Mouse (Mus musculus) Muller cell, postnatal 12 days (primary cell): ENCODE data around the gene Gm527.

Source experiments
- DNase-seq: peaks from one replicate; pipeline ENCODE4 v3.0.0-alpha.2; 2015; ENCODE audit errors: inconsistent ontology term

Gene Gm527

GRCm38 (mm10) chr12:64917578-64918471 is at the start of gene Gm527:
Gene Gm527, plus strand, starts transcription at chr12:64917906.
- peak; percentile 99 for DNase-seq

DNA sequence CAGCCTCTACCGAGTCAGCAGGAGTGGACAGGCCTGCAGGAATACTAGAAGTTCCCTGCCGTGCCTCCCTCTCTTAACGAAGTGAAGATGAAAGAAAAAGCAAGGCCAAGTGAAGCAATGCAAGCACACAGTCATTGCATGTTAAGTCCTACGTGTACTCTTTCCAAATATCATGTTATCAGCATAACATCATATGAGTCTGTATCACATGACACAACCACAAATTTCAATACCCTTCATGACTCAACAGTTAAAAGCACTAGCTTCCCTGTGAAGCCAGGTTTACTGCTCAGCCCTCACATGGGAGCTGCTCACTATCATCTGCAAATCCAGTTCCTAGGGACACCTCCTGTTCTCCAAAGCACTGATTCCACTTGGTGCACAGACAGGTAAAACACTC is 46.6 kb upstream of the Gm527 start:
- DNase-seq = no peak

- peak; percentile 17 for DNase-seq
These were observed 20.5 kb upstream of the Gm527 start for GRCm38 (mm10) chr12:64897060-64897730.

DNA sequence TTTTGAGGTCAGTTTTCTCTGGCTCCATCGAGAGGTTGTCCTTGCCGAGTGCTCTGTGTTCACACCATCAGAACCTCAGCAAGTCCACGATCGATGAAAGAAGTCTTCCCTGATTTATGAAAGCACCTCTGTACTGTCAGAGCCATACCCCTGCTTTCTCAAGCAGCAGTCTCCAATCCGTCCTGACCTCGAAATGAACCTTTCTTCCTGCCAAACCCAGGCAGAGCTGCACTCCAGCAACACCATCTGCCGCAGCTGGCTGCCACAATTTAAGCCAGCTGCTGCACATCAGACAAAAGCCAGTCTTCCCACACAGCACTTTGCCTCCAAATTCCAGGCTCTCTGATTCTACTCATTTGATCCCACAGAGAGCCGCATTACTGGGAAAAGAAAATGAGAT is 15.2 kb upstream of the Gm527 start:
- DNase-seq = peak; percentile 24

GRCm38 (mm10) chr12:64903186-64903585 is 14.5 kb upstream of the Gm527 start:
- no peak for DNase-seq

GRCm38 (mm10) chr12:64912996-64913395 is 4.7 kb upstream of the Gm527 start:
- no peak for DNase-seq

- no peak for DNase-seq
These were observed 971 bp upstream of the Gm527 start for GRCm38 (mm10) chr12:64916735-64917134.

DNA sequence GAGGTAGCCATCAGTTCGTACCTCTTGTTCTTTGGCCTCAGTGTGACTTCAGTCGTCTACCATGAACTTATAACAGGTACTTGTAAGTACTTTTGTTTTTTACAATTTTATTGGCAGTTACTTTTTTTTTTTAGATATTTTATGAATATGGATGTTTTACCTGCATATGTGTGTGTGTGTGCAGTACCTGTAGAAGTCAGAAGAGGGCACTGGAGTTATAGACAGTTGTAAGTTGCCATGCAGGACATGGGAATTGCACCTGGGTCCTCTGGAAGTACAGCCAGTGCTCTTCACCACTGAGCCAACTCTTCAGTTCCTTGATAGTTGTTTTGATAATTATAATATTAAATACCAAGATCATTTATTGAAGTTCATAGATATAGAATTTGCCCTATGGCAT is 19.8 kb downstream of the Gm527 start:
- DNase-seq = no peak

DNA sequence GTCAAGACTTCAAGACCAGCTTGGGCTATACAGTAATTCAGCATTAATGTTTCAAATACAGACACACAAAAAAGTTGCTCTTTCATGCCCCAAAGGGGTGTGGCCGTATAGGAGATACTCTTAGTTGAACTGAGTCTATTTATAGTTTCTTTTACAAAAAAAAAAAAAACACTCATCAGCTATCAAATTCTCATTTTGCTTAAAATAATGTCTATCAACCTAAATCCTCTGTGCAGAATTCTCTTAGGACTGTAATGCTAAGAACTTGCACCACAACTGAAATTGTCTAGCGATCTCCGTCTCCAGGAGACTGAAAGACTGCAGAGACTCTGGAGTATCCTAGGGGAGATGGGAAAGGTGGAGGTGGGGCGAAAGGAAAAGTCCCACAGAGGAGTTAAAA is 46.9 kb downstream of the Gm527 start:
- DNase-seq = no peak

- DNase-seq = peak; percentile 99
These were observed 47.7 kb downstream of the Gm527 start, which contains the start of the genes Klhl28 and Togaram1 for GRCm38 (mm10) chr12:64965124-64966026. Gene Klhl28, minus strand, starts transcription at chr12:64965534. Gene Togaram1, plus strand, starts transcription at chr12:64965804.

DNA sequence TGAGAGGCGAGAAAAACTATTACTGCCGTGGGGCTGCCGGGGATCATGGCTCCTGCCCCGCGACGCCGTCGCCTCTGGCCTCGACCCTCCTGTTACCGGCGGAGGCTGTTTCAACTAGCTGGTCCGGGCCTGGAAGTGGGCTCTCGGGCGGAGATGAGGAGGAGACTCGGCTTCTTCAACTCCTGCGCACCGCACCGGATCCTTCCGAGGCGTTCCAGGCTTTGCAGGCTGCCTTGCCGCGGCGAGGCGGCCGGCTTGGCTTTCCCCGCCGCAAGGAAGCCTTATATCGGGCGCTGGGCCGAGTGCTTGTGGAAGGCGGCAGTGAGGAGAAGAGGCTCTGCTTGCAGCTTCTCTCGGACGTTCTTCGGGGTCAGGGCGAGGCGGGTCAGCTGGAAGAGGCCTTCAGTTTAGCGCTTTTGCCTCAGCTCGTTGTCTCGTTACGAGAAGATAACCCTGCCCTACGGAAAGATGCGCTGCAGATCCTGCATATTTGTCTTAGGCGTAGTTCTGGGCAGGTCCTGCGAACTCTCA is 48.5 kb downstream of the Gm527 start:
- DNase-seq = no peak

DNA sequence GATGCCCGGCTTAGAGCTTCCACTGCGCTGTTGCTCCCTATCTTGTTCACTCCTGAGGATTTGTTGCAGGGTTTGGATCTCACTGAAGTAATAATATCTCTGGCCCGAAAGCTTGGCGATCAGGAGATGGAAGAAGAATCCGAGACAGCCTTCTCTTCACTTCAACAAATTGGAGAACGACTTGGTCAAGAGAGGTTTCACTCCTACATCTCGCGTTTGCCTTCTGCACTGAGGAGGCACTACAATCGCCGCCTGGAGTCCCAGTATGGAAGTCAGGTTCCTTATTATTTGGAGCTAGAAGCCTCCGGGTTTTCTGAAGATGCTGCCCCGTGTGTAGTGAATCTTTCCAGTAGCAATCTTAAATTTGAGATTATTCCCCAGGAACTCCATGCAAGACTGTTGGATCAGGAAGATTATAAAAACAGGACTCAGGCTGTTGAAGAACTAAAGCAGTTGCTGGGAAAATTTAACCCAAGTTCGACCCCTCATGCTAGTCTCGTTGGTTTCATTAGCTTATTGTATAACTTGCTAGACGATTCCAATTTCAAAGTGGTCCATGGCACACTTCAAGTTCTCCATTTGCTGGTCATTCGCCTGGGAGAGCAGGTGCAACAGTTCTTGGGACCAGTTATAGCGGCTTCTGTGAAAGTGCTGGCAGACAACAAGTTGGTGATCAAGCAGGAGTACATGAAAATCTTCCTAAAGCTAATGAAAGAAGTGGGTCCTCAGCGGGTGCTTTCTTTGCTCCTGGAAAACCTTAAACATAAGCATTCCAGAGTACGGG is 49.1 kb downstream of the Gm527 start:
- peak; percentile 54 for DNase-seq

DNA sequence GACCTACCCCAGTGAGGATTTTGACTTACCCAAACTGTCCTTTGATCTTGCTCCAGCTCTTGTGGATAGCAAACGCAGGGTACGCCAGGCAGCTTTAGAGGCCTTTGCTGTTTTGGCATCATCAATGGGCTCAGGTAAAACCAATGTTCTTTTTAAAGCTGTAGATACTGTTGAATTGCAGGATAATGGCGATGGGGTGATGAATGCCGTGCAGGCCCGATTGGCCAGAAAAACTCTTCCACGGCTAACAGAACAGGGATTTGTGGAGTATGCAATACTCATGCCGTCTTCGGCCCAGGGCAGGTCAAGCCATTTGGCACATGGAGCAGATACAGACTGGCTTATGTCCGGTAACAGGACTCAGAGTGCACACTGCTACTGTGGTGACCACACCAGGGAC is 49.8 kb downstream of the Gm527 start:
- DNase-seq = no peak

GRCm38 (mm10) chr12:64968067-64968466 is 50.4 kb downstream of the Gm527 start:
- DNase-seq = no peak

GRCm38 (mm10) chr12:64971399-64971798 is 53.7 kb downstream of the Gm527 start:
- DNase-seq = no peak

- DNase-seq = no peak
These were observed 54.4 kb downstream of the Gm527 start for GRCm38 (mm10) chr12:64972063-64972462.
